Mouse (Mus musculus): ENCODE data around the gene Farp1.
A peak's percentile ranks its signal among the peaks of the same experiment; 100 is the strongest.

Farp1 gene

DNA sequence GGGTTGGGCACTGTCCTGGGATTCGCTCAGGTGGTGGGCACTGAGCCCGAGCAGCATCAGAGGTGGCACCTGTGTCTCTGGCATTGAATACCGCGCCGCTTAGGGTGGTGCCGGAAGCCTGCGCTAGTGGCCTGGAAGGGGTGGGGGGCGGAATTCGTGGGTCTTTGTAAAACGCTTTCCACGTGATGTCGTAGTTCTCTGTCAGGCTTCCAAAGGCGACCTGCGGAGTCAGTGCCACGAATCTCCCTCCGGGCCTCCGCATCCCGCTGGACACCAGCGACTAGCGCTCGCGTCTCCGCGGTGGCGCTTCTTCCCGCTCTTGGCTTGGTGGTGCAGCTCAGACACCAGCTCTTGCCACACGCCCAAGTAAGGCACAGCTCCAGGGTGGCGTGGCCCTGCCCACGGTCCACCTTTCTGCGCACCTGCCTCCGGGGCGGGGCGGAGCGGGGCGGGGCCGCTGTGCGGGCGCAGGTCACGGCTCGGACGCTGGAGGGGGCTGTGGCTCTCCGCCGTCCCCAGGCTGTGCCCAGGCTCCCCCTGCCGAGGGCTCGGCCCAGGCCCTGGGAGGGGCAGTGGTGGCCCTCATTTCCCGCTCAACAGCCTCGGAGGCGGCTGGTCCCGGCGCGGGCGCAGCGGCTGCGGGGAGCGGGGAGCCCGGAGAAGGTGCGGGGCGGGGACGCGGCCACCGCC lies at the start of gene Farp1:
TSS of gene Farp1 (plus strand) at position 228 of the 690 bp plus-strand sequence.
- peak; percentile 86 for DNase-seq (ENCODE audit: low read depth, low spot score)

DNA sequence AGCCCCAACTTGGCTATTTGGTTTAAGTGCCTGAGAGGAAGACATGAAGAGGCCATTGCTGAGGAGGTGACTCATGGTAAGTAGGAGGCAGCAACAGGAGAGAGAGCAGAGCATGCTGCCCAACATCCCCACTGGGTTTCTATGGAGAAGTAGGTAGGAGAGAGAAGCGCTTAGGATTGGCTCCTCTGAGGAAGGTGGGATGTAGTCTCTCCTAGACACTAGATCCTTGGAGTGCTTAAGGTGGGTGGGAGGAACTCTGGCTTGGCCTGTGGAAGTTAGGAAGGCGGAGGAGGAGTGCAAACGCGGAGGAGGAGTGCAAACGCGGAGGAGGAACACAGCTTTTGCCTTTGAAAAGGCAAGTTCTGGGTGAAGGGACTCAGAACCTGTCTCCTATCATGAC lies 45.9 kb upstream of the Farp1 start:
- DNase-seq (ENCODE audit: low read depth, low spot score) = no peak

DNA sequence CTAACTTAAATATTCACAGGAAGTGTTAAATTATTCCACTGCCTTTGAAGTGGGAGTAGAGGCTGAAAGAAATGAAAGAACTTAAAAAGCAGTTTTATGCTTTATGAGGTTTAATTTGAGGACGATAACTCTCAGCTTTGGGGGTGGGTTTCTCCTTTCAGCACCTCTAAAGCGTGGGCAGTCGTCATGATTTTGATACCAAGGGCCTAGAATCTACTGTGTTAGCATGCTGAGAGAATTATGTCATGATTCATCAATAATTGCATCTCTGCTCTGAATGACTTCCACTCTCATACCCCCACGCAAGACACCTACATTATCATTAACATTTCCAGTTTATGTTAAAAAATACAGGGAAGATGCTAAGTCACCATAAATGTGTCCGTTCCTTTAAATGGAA lies 37.3 kb upstream of the Farp1 start:
- no peak for DNase-seq (ENCODE audit: low read depth, low spot score)

DNA sequence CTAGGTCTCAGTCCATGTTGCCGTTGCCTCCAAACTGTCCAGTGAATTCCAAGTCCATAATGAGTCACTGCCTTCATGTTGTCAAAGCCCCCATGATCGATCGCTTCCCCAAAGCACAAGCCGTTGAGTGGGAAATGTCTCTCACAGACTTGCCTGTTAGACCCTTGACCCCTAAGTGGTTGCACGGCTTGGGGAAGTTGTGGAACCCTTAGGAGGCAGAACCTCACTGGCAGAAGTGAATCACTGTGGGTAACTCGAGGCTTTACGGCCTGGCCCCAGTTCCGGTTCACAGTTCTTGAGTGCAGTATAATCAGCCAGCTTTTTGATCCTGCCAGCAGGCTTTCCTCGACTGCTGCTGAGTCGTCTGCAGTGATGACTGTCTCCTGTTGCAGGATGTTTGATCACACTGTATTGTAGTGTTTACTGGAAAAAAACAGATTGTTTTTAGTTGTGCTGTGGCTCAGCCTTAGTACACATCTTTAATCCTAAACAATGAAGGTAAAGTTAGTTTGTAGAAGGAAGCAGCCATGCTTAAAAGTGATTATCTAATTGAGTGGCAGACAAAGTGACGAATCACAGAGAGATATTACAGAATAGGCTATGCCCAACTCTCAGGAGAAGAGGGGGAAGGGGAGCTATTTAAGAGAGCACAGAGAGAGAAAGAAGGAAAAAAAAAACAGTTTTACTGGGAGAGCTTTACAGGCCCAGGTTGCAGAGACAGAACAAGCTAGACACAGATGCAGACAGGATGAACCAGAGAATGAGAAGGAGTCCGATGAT lies 34.2 kb upstream of the Farp1 start:
- DNase-seq (ENCODE audit: low read depth, low spot score) = no peak

DNA sequence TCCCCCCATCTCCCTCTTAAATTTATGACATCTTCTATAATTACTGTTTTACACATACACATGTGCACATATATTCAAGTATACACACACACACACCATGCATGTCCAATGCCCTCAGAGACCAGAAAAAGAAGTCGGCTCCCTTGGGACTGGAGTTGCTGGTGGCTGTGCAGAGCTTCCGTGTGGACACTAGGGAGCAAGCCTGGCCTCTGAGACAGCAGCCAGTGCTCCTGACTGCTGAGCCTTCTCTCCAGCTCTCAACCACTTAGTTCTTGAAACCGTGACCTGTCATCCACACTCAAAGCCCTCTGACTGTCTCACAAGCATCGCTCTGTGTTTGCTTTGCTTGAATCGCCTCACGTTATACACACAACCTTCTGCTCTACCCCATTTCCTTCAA lies 29.4 kb upstream of the Farp1 start:
- DNase-seq (ENCODE audit: low read depth, low spot score) = no peak

DNA sequence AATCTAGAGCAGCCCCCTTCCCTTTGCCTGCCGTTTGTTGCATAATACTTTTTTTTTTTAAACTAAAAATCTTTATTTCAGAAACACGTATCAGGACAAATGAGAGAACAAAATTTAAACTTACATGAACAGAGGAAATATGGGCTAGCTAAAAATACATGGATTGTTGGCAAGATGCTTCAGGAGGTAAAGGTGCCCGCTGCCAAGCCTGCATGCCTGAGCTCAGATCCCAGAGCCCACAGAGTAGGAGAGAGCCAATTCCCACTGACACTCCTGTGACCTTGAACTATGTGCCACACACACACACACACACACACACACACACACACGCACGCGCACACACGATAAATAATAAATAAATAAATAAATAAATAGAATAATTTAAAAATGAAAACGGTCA lies 29.0 kb upstream of the Farp1 start:
- no peak for DNase-seq (ENCODE audit: low read depth, low spot score)

DNA sequence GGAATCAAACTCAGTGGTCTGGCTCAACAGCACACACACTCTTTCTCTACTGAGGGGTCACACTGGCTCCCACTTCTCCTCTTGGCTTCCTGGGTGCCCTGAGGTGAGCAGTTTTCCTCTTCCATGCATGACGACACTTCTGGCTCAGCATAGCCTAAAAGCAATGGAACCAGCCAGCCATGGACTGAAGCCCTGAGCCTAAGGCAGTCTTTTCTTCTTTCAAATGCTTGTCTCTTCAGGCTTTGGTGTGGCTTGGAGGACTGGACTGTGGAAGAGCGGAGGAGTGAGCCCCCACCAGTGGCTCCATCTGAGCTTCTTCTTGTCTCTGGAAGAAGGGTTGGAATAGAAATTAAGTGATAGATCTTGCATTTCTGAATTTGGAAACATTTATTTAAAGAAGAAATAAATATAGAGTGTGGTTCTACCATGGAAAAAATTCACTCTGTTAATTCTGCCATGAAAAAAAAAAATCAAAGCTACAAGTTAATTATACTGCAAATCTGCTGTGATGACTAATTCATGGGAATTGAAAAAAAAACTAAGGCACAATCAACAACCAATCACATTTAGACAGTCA lies 19.8 kb upstream of the Farp1 start:
- no peak for DNase-seq (ENCODE audit: low read depth, low spot score)

DNA sequence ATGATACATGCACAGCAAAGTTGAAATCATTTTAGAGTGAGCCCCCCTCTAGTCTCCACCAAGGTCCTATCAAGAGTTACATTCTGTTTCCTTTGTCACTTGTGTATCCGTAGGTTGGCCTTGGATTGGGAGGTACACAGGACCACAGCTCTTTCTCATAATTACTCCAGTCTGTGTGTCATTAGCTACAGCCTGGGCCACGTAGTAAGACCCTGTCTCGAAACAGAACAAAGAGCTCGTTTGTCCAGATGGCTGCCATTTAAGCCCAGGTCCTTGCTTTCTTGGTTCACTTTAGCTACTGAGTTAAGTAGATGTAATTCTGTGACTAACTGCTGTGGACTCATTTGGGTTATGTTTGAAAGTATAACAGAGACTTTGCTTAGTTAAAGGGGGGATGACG lies 12.6 kb upstream of the Farp1 start:
- no peak for DNase-seq (ENCODE audit: low read depth, low spot score)

DNA sequence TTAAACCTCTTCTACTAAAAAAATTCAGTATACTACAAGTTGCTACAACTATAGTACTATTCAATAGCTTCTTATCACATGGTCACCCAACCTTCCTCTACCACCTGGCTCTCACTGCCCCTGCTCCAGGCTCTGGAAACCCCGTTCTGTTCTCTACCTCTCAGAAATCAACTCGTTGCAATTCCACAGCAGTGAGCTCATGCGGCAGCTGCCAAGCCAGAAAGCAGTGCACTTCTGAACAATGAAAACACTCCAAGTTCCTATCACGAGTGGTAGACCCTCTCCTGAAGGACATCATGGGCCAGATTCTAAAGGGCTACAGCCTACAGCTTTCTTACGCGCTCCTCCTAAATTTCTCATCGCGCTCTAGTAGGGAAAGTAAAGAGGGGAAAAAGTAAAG lies 9.6 kb upstream of the Farp1 start:
- DNase-seq (ENCODE audit: low read depth, low spot score) = no peak

DNA sequence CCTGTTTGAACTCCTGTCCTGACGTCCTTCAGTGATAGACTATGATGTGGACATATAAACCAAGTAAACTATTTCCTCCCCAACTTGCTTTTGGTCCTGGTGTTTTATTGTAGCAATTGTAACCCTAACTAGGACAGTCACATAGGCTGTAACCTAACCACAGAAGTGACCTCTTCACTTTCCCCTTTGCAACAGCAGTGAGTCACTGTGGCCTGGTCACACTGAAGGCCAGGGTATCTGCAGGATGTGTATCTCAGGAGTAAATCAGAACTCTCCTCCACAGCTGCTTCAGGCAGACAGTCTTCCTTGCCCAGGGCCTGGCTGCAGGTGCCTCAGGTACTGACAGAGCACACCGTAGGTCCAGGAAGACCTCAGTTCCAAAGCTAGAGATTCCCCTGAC lies 3.6 kb upstream of the Farp1 start:
- no peak for DNase-seq (ENCODE audit: low read depth, low spot score)

DNA sequence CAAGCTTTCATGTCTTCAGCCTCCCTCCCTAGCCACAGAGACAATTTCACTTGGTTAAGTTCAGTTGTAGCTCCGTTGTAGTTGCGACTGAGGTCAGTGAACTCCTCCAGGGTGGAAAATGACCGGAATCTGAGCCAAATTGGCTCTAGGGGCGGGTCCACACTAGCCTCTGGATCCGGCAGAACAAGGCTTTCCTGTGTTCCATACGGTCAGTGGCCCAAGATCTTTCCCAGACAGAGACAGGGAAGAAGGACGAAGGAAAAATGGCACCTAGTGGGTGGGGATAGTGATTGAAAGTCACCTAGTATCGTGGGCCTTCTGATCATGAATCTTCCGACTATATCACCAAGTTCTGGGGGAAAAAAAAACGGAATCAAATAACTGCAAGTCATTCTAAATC lies 475 bp upstream of the Farp1 start:
- DNase-seq (ENCODE audit: low read depth, low spot score) = peak; percentile 37

DNA sequence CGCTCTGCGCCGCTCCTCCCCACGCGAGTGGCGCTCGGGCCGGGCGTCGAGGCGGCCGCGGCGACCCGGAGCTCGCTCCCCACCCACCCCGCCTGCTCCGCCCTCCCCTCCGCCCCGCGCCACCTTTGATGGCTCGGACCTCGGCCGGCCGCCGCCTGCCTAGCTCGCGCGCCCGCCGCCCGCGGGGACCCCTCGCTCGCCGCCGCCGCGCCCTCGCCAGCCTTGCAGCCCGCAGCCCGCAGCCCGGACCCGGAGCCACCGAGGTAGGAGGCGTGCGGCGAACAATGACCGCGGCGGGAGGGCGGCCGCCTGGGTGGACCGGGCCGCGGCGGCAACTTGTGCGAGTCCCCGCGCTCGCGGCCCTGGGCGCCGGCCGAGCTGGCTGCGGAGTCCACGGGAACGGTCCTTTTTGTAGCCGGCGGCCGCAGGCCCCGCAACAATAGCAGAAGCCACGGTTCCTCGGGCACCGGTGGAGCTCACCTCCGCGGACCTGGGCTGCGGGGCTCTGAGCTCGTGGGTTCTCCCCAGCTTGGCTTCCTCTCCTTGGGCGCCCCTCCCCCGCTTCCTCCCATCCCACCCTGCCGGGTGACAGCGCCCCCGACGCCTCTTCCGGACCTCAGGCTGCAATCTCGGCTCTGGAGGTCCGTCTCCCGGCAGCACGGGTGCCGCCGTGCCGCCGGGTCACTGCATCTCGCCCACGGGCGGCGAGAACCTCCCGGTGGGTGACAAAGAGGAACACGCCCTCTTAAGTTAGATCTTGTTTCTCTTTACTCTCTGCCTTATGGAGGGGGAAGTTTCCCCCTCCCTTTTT lies 868 bp downstream of the Farp1 start:
- peak; percentile 75 for DNase-seq (ENCODE audit: low read depth, low spot score)

DNA sequence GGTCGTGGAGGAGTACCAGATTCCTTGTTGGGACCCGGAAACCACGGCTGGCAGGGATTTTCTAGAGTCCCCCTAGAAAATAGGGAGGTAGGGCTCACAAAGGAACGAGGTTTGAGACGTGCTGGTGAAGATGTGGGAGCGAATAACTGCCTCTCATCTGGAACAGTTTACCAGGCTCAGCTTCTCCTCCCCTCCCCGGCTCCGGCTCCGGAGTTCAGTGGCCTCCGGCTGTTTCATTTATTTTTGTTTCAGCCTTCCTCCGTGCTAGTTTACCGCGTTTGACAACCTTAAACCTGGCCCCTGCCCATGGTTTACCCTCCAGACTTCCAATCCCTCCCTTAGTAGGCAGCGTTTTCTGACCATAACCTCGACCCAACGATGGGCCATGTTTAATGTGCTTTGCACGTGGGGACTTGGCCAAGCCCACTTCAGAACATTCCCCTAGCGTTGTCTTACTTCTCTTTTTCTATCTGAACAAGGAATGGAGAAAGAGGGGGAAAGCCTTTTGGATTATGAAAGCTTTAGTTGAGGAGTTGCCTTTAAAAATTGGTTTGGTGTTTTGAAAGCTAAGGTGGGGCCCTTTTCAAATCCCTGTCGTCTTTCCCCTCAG lies 1.7 kb downstream of the Farp1 start:
- DNase-seq (ENCODE audit: low read depth, low spot score) = no peak

DNA sequence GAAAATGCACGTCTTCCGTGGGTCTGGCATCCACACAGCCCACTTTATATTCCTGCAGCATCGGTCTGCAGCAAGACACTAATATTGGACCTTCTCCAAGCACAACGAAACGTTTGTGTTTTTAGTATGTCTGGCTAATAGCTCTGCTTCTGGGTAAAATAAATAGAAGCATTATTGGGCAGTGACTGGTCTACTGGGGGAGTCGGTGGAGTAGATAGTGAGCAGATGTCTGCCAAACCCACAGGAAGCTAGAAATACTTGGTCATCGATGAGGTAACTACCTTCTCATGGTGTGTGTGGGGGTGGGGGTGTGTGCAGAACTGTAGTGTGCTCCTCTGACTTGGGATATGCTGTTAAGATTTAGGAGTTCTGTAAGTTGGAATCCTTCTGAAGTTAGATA lies 2.3 kb downstream of the Farp1 start:
- DNase-seq (ENCODE audit: low read depth, low spot score) = no peak

DNA sequence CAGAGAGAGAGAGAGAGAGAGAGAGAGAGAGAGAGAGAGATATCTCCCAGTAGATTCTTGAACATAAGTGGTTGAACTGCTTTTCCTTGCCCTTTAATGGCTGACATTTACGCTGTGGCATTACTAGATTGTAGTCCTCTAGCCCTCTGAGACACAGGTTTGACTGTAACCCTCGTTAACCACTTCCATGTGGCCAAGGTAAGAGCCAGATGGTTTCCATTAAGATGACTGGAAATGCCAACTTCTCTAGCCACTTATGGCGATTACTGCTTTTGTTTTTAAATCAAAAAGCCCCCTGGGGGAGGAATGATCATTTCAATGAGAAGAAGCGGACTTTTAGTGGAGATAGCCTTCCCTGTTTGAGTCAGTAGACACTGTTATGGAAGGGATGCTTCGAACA lies 3.7 kb downstream of the Farp1 start:
- DNase-seq (ENCODE audit: low read depth, low spot score) = no peak

DNA sequence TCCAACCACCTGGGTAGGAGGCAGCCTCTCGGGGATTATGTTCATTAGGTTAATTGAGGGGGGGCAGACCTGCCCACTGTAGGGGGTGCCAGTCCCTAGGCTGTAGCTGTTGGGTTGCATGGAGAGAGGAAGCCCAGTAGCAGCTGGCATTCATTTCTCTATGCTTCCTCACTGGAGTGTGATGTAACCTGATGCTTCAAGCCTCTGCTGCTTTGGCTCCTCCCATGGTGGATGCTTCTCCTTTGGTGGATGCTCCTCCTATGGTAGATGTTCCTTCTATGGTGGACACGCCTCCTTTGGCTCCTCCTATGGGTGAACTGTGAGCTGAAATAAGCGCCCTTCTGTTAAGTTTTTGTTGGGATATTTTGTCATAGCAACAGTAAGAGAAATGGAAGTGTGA lies 9.1 kb downstream of the Farp1 start:
- peak; percentile 84 for DNase-seq (ENCODE audit: low read depth, low spot score)

DNA sequence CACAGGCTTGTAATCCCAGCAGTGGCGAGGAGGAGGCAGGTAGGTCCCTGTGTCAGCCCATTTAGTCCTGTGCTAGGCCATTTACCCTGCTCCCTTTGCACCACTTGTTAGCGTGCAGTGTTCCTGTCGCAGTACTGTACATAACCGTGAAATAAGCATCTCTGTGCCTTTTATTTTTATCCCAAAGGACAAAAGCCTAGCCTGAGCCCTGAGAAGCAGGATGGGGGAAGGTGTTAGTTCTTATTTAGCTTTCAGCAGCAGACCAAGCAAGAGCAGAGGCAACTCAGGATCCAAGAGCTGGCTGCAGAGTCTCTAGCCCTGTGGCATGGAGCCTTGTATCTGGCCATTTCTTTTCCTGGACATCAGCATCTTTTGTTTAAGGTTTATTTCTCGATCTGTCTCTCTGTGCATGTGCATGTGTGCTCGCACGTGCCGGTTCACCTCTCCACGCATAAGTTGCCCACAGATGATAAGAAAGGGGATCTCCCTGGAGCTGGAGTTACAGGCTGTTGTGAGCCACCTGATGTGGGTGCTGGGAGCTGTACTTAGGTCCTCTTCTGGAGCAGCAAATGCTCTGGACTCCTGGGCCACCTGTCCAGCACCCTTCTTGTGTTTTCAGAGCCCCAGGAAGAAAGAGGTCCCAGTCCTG lies 11.4 kb downstream of the Farp1 start:
- no peak for DNase-seq (ENCODE audit: low read depth, low spot score)

DNA sequence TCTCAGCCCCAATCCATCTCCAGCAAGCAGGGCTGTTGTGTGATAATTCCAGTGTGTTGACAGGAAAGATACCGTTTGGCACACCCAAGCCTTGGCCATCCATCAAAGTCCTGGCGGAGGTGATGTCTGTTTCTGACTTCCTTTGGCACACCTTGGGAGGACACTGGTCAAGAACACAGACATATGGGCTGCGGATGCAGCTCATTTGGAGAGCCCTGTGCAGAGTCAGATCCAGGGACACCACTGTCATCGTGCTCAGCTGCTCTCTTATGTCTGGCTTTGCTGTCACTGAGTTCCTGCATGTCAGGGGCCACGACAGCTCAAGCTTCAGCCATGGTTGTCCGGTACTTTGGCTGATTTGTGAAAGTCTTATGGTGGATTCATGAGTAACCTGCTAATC lies 12.8 kb downstream of the Farp1 start:
- no peak for DNase-seq (ENCODE audit: low read depth, low spot score)

DNA sequence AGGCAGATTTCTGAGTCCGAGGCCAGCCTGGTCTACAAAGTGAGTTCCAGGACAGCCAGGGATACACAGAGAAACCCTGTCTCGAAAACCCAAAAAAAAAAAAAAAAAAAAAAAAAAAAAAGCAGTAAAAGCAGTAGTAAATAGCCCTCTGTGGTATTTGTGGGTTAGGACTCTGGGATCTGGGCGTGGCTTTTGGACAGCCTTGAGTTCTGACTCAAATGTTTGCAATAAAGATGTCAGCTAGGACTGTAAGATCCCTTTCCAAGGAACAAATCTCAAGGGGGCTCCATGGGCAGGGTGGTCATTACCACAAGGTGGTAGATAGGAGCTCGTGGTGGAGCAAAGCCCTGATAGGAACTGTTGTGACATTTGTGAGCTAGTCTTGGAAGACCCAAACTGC lies 16.0 kb downstream of the Farp1 start:
- peak; percentile 52 for DNase-seq (ENCODE audit: low read depth, low spot score)

DNA sequence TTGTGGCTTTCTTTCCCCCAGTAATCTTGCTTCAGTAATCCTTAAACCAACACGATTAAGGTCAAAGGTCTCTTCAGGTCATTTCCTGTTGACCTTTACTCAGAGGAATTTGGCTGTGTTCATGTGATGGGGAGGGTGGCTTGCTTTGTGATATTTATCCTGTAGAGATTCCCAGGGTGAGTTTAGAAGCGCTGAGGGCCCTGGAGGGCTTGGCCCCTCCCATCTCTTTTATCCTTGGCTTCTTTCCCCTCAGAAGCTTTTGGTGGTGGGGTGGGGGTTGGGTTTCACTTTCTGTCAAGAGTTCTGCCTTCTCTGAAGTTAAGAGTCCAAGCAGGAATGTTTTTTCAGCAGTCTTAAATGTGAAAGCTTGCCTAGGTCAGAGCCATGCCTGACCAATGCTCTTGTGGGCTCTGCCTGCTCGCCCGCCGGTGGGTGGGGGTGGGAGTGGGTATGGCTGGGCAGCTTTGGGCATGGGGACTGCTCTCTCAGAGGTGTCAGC lies 18.1 kb downstream of the Farp1 start:
- DNase-seq (ENCODE audit: low read depth, low spot score) = peak; percentile 90

DNA sequence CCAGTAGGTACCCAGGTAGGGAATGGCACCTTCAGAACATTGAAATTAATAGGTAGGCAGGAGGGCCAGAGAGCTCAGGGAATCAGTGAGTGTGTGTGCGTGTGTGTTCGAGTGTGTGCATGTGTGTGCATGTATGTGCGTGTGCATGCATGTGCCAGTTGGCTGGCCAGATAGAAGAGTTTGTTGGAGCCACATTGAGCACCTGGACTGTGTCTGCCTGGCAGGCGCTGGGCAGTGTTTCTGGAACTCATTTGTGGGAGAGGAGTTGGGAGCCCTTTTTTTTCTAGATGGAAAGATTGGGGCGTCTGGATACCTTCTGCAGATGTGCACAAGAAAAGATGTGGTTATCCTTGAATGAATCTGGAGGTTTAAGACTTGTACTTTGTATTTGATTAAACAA lies 19.1 kb downstream of the Farp1 start:
- DNase-seq (ENCODE audit: low read depth, low spot score) = no peak

All from ZHBTc4 (cell line).